Mouse (Mus musculus) ZHBTc4 (cell line): ENCODE results near the gene Upf2.
A peak's percentile ranks its signal among the peaks of the same experiment; 100 is the strongest.
"Not testable (repeated sequence)": the region's sequence is repeated elsewhere in the genome, so short reads cannot be mapped to it uniquely, and the experiment has no call there.

ENCODE experiments used
- DNase-seq: peaks from one replicate; pipeline ENCODE4 v3.0.0-alpha.2; 2011; ENCODE audit warnings: low read depth, low spot score

The Upf2 gene

GRCm38 (mm10) chr2:5948964-5949363 lies 2.3 kb upstream of the Upf2 start:
- peak; percentile 28 for DNase-seq

GRCm38 (mm10) chr2:5949821-5950220 lies 1.4 kb upstream of the Upf2 start:
- DNase-seq = not testable (repeated sequence)

DNA sequence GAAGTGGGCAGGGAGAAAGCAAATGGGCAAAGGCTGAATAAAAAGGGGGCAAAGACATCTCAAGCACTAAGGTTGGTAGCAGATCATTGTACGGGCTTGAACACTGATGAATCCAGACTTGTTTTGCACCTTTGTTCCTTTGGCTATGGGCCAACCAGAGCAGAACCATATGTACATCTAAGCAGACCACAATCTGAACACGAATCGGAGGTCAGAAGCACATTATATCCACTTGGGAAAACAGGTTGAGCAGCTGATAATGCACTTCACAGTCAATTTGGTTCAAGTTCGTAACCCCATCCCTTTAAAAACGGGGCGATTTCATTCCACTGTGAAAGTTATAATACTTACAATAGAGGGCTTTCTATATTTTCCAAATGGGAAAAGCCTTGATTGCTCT lies 964 bp upstream of the Upf2 start:
- peak; percentile 16 for DNase-seq

GRCm38 (mm10) chr2:5951621-5952211 lies 447 bp downstream of the Upf2 start:
- DNase-seq = peak; percentile 78

DNA sequence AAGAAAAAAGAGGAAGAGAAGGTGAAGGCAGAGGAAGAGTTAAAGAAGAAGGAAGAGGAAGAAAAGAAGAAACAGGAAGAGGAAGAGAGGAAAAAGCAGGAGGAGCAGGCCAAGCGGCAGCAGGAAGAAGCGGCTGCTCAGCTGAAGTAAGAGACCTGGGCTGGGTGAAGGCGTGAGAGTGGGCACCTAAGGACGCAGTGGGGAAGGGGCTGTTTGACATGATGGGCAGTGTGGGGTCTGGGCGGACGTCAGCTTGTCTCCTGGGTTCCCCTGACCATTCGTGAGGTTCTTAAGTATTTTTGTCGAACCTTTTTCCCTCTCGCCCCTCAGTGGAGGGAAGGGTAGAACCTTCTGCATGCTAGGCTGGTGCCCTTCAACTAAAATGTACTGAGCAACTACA lies 6.4 kb downstream of the Upf2 start:
- DNase-seq = no peak

GRCm38 (mm10) chr2:5962265-5962664 lies 11.0 kb downstream of the Upf2 start:
- DNase-seq = no peak

DNA sequence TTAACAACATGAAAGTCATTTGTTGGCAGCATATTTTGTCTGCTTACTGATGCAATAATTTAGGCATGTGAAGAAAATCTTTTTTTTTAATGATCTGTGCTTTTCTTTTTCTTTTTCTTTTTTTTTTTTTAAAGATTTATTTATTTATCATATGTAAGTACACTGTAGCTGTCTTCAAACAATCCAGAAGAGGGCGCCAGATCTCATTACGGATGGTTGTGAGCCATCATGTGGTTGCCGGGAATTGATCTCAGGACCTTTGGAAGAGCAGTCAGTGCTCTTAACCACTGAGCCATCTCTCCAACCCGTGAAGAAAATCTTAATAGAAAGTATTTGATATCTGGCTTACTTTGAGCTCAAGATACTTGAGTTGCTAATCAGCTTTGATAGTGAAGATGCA lies 12.5 kb downstream of the Upf2 start:
- peak; percentile 80 for DNase-seq

GRCm38 (mm10) chr2:5965972-5966371 lies 14.7 kb downstream of the Upf2 start:
- no peak for DNase-seq

- not testable (repeated sequence) for DNase-seq
Observed at GRCm38 (mm10) chr2:5970629-5971028, 19.4 kb downstream of the Upf2 start.

DNA sequence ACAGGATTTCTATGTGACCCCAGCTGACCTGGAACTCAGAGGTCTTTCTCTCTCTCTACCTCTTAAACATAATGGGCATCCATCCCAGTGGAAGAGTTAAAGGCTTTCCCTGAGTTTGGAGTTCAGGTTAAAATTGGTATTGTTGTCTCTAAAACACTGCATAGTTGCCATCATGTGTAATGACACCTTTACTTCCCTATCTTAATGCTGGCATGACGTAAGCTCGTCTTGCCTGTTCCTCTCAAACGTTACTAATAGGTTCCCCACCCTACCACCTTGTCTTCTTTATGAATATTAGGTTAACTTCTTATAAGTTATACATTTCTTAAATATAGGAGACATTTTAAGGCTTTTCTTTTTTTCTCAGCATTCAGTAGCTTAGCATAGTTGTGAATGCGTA lies 26.3 kb downstream of the Upf2 start:
- no peak for DNase-seq

GRCm38 (mm10) chr2:5995538-5995937 lies 44.3 kb downstream of the Upf2 start:
- DNase-seq = peak; percentile 60

GRCm38 (mm10) chr2:6003949-6004348 lies 52.7 kb downstream of the Upf2 start:
- DNase-seq = no peak

GRCm38 (mm10) chr2:6014532-6014931 lies 63.3 kb downstream of the Upf2 start:
- DNase-seq = no peak

DNA sequence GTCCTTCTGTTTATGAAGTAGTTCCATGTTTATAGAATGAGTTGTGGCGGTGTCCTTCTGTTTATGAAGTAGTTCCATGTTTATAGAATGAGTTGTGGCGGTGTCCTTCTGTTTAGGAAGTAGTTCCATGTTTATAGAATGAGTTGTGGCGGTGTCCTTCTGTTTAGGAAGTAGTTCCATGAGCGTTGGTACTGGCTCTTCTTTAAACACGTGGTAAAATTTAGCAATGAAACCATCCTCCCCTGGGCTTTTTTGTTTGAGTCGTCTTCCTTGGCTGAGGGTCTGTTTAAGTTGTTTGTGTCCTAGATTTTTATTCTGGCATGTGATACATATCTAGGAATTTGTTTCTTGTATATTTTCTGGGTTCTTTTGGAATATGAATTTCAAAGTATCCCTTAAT lies 63.9 kb downstream of the Upf2 start:
- not testable (repeated sequence) for DNase-seq

DNA sequence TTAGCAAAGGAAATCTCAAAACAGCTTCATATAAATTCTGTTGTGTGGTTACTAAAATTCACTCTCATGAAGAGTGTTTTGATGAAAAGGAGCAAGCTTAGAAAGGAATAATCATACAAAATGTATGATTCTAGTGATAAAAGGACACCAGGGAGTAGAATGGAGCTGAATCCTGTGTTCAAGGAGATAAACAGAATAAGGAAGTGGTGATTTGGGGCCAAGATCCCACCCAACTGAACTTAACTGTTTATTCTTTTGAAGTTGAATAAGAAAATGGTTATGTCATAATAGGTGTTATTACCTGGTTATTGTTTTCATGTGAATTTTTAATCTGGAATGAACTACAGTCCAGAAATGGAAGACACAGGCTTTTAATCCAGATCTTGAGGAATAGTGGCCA lies 69.3 kb downstream of the Upf2 start:
- no peak for DNase-seq

DNA sequence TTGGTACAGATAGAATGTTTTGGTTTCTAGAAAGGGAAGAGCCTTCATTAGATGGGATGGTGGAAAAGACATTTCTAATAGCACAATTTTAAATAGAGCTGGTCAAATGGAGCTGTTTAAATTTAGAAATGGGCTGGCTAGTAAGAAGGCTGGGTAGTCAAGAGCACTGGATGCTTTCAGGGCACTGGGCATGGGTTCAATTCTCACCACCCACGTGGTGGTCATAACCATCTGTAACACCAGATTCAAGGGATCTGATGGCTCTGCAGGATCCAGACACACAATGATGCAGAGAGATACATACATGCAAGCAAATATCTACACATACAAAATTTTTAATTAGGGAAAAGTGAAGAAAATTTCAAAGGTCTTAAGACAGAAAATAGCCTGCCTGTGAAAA lies 91.4 kb downstream of the Upf2 start:
- no peak for DNase-seq

GRCm38 (mm10) chr2:6046796-6047195 lies 95.5 kb downstream of the Upf2 start:
- DNase-seq = peak; percentile 23

GRCm38 (mm10) chr2:6048570-6048969 lies 97.3 kb downstream of the Upf2 start:
- no peak for DNase-seq

- DNase-seq = no peak
Observed at GRCm38 (mm10) chr2:6049018-6049417, 97.7 kb downstream of the Upf2 start.

DNA sequence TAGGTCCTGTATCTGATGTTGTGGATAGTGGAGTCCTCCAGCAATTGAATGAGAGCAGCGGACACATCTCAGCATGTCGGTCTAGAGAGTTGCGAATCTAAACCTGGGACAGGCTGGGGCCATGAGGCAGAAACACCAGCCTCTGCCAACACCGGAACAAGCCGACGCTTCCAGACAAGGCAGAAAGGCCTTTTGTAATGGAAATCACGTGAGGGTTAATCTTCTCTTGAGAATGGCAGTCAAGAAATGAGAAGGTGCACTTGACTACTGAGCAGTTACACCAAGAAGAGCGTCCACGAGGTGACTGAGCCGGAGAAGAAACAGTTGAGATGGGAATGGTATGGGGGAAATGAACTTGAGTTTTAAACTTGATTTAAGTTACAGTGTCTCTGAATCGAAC lies 104.2 kb downstream of the Upf2 start:
- DNase-seq = peak; percentile 60

- no peak for DNase-seq
Observed at GRCm38 (mm10) chr2:6056518-6056917, 105.2 kb downstream of the Upf2 start.

GRCm38 (mm10) chr2:6059291-6059690 lies 108.0 kb downstream of the Upf2 start:
- peak; percentile 64 for DNase-seq

DNA sequence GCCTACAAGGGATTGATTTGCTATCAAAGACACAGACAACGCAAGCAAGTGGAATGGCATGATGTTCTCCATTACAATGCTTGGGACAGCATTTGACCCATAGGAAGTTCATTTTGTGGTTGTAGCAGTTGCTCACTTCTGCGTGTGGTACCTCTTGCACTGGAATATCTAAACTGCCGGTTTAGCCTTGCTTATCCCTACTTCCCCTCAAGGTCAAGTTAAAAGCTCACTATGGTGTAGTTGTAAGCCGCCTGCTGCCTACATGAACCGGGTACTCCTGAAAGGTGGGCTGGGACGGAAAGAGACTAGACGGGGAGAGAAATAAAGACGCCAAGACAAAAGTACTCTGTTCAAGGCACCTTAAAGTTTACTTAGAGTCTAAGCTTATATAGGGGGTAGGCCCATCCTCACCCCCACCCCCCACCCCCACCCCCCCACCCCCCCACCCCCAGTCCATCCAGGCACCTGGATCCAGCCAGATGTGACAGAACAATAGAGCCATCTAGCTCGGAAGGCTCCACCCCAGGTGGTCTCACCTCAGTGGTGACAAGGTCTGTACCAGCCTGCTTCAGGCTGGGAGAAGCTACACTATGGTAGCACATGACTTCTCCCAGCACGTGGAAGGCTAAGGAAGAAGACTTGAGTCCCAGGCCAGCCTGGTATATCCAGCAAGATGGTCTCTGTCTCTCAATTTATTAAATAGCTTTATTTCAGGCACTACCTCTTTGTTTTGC lies 109.0 kb downstream of the Upf2 start:
- DNase-seq = peak; percentile 88
